Mouse (Mus musculus) E14TG2a.4 (cell line): ENCODE data around the gene Ptgr1.

Experiments
- CTCF ChIP-seq: conservative IDR thresholded peaks from 2 replicates; pipeline ENCODE4 v1.5.1; 2014; ENCODE audit warnings: low read length
- POU5F1 ChIP-seq: IDR thresholded peaks from 2 replicates; pipeline ENCODE4 v1.6.1; 2014; ENCODE audit warnings: low read length, borderline replicate concordance

- no peak for TF ChIP-seq CTCF
- TF ChIP-seq POU5F1 = no peak
These were observed 43.3 kb downstream of the Ptgr1 start, which contains the start of gene Zkscan16 for GRCm38 (mm10) chr4:58943420-58944205.
